Mouse (Mus musculus): ENCODE data around the gene Gm45062. TPM values are rescaled to one million over a fixed set of nuclear protein-coding genes. Genes with fewer than 3 reads are reported as not detected.

Gm45062 gene
- total and polyA plus RNA-seq, 3 experiments, result 2.2 to 3.6 TPM; not detected in 1

DNA sequence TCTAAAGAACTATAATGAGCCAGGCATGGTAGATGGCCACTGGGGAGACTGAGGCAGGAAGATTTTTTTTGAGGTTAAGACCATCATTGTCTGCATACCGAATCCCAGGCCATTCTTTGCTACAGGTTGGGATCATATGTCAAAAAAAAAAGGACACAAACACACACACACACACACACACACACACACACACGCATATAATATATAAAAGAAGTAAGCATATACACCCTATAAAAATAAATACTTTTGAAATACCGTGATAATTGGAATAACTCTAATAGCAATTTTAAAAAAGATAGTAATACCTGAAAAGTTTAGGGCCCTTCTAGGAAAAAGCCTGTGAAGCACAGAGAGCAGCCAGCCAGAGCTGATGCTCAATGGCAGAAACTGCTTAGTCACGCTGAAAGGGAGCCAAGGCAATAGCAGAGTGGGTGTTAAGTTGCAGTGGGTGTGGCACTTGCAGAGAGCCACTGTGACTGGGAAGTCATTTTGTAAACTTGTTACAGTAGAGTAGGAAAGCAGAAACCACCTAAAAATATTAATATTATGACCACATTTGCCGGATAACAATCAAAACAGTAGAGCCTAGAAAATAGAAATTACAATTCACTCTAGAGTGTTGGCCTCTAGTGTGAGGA is 86.1 kb downstream of the Gm45062 start (continued):
- no peak for TF ChIP-seq RCOR1 (IDR thresholded peaks at IDR 0.05; ENCODE audit: low read depth, low read length)
- no peak for TF ChIP-seq TBP (IDR thresholded peaks at IDR 0.05; ENCODE audit: low read depth, low read length)
- TF ChIP-seq ZKSCAN1 (IDR thresholded peaks at IDR 0.05; ENCODE audit: low read depth, low read length), result no peak
- peak; percentile 30; the same call in 1 of the 2 replicates for TF ChIP-seq NELFE (IDR thresholded peaks at IDR 0.05; ENCODE audit: low read depth, low read length)
- no peak for TF ChIP-seq KAT2A (conservative IDR thresholded peaks at IDR 0.05; ENCODE audit: low read depth, low read length)
- TF ChIP-seq ZNF384 (IDR thresholded peaks at IDR 0.05; ENCODE audit: low read depth, low read length), result peak; percentile 51; the same call in 1 of the 2 replicates
- TF ChIP-seq POLR2AphosphoS5 (IDR thresholded peaks at IDR 0.05; ENCODE audit: borderline replicate concordance, low read depth, low read length), result no peak
- TF ChIP-seq JUND (IDR thresholded peaks at IDR 0.05; ENCODE audit: low read depth, low read length), result no peak
- TF ChIP-seq SMC3 (IDR thresholded peaks at IDR 0.05; ENCODE audit: low read depth, low read length), result no peak
- TF ChIP-seq USF1 (IDR thresholded peaks at IDR 0.05; ENCODE audit: low read depth, low read length), result no peak
- TF ChIP-seq MAFK (IDR thresholded peaks at IDR 0.05; ENCODE audit: borderline replicate concordance, low read depth, low read length), result peak; percentile 91
- no peak for TF ChIP-seq E2F4 (IDR thresholded peaks at IDR 0.05; ENCODE audit: borderline replicate concordance, low read depth, low read length)
- no peak for TF ChIP-seq USF2 (IDR thresholded peaks at IDR 0.05; ENCODE audit: borderline replicate concordance in 1 of 2, insufficient read depth in 1 of 2, low read depth in 1 of 2, low read length in 2 of 2)
- TF ChIP-seq CTCF (IDR thresholded peaks at IDR 0.05 in 2 of 3, conservative IDR thresholded peaks at IDR 0.05 in 1 of 3; ENCODE audit: control insufficient read depth in 1 of 3, insufficient read depth in 1 of 3, low read depth in 2 of 3, low read length in 3 of 3, poor library complexity in 1 of 3, severe bottlenecking in 1 of 3), result no peak
- peak; percentile 89 for TF ChIP-seq ETS1 (IDR thresholded peaks at IDR 0.05; ENCODE audit: low read depth, low read length)
- no peak for TF ChIP-seq MEF2A (IDR thresholded peaks at IDR 0.05; ENCODE audit: extremely low read depth, insufficient replicate concordance, low read depth, low read length, poor library complexity, severe bottlenecking)
- TF ChIP-seq POLR2A (IDR thresholded peaks at IDR 0.05; ENCODE audit: control insufficient read depth in 1 of 2, insufficient read depth in 1 of 2, low read depth in 1 of 2, low read length in 2 of 2, poor library complexity in 1 of 2), result peak in 1 of 2 experiments; percentile 45; a peak in 1 of 4 replicates

DNA sequence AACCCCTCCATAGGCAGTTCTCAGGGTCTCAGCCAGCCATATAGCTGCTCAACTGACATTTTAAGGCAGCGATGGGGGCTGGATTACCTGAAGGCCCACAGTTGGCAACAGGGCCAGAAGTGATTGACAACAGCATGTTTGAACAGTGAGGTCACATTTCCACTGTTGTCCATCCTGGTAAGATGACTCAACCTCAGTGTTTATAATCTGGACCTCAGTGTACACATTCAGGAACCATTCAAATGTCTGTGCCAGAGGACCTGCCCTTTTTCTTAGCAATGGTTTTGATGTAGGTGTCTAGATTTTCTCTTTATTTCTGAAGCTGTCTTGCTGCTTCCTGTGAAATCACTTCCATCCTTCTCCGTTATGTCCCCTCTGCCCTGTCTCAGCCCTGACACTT is 87.9 kb downstream of the Gm45062 start:
- Histone ChIP-seq H3K4me3 (ENCODE audit: control insufficient read depth in 1 of 2, insufficient read depth in 1 of 2, low read depth in 2 of 2, low read length in 2 of 2) (no peak overlapping the region), H3K36me3 (ENCODE audit: control insufficient read depth in 1 of 2, insufficient read depth in 2 of 2, low read length in 2 of 2) (peaks cover 0 to 28% of the 10 kb centered on the region in 2 experiments; a peak in 2 of 4 replicates), H3K27ac (ENCODE audit: control insufficient read depth, low read depth, low read length) (no peak overlapping the region), H3K79me2 (ENCODE audit: control insufficient read depth, insufficient read depth, low read length, poor library complexity) (no peaks in the 10 kb centered on the region), H3K27me3 (ENCODE audit: control insufficient read depth in 1 of 2, insufficient read depth in 2 of 2, low read length in 2 of 2) (no peaks in the 10 kb centered on the region), H3K9ac (ENCODE audit: control insufficient read depth, low read depth, low read length, poor library complexity, severe bottlenecking) (no peak overlapping the region), H3K9me3 (replicated peaks; ENCODE audit: insufficient read depth, low read length) (no peaks in the 10 kb centered on the region), H3K4me1 (ENCODE audit: control insufficient read depth in 1 of 2, insufficient read depth in 2 of 2, low read length in 2 of 2) (peaks cover 7 to 14% of the 10 kb centered on the region in 2 experiments)
- no peak for DNase-seq (ENCODE audit: low read depth, low spot score)
- TF ChIP-seq MAZ (IDR thresholded peaks at IDR 0.05; ENCODE audit: low read depth, low read length) (no peak), USF2 (IDR thresholded peaks at IDR 0.05; ENCODE audit: borderline replicate concordance in 1 of 2, insufficient read depth in 1 of 2, low read depth in 1 of 2, low read length in 2 of 2) (no peak), POLR2A (IDR thresholded peaks at IDR 0.05; ENCODE audit: control insufficient read depth in 1 of 2, insufficient read depth in 1 of 2, low read depth in 1 of 2, low read length in 2 of 2, poor library complexity in 1 of 2) (no peak), ELF1 (IDR thresholded peaks at IDR 0.05; ENCODE audit: low read depth, low read length) (no peak), EP300 (IDR thresholded peaks at IDR 0.05; ENCODE audit: low read depth in 1 of 2, low read length in 2 of 2) (no peak), USF1 (IDR thresholded peaks at IDR 0.05; ENCODE audit: low read depth, low read length) (no peak)
